Mouse (Mus musculus): Measurements from ENCODE around the gene Paox. TPM values are rescaled to one million over a fixed set of nuclear protein-coding genes. Genes with fewer than 3 reads are reported as not detected.

The Paox gene
- polyA plus RNA-seq, 1 experiment = 9.8 TPM

DNA sequence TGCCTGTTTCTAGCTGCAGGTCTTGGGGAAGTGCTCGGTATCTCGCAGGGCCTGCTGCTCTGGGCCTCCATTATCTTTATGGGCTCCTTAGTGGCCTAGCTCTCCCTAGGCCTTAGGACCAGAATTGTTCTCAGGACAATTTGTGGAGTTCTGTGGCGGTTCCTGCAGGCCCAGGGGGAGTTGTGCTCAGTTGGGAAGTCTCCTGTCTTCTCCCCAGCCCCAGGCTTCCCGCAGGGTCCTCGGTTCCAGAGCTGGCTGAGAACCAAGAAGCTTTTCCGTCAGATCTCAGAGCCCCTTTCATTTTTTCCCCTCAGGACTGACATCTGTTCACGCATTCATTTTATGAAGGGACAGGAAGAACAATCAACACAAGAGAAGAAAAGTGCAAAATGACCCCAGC lies 49.1 kb downstream of the Paox start, which contains the start of gene Olfr522:
TSS of gene Olfr522 (minus strand) at position 101 of the 400 bp plus-strand sequence.
- Histone ChIP-seq H3K4me3 (ENCODE audit: insufficient read depth, low read length) (no peak within 1 kb of the TSS), H3K4me1 (ENCODE audit: control insufficient read depth, insufficient read depth, low read length) (no peaks in the 10 kb centered on the region), H3K27ac (ENCODE audit: insufficient read depth, low read length) (no peak within 1 kb of the TSS)
- TF ChIP-seq CTCF (IDR thresholded peaks at IDR 0.05; ENCODE audit: borderline replicate concordance, insufficient read depth, low read length) (no peak), POLR2A (IDR thresholded peaks at IDR 0.05; ENCODE audit: low read depth, low read length) (no peak)

DNA sequence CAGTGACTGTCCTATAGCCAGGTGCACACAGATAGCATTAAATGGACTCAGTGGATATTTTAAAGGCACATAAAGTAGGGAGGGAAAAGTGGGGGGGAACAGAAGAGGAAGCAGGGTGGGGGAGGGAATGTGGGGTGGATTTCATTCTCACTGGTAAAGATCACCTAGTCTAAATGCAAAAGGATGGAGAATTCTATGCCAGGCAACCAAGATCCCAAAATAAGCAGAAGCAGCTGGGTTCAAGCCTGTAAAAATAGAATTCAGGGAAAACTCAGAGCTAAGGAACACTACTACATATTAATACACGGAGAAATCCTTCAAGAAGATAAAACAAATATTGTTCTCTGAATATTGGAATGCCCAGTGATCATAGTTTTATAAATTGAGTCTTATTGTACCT lies 52.4 kb downstream of the Paox start:
- no peak for TF ChIP-seq POLR2A (IDR thresholded peaks at IDR 0.05; ENCODE audit: low read depth, low read length)
- Histone ChIP-seq H3K27ac (ENCODE audit: insufficient read depth, low read length) (no peak overlapping the region), H3K4me3 (ENCODE audit: insufficient read depth, low read length) (no peak overlapping the region), H3K4me1 (ENCODE audit: control insufficient read depth, insufficient read depth, low read length) (no peaks in the 10 kb centered on the region)

DNA sequence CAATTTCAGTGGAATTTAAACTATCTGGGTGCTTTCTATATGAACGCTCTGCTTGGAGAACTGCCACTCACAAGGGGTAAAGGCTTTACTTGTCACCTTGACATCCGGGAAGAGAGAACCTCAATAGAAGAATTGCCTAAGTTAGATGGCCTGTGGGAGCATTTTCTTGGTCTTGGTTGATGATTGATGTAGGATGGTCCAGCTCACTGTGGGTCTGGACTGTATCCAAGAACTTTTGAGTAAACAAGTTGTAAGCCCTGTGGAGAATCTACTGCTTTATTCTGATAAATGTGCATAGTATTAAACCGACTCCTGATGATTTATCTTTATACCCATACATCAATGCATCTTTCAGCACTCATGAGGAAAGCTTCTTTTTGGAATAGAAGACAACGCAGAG lies 53.8 kb downstream of the Paox start:
- TF ChIP-seq CTCF (IDR thresholded peaks at IDR 0.05; ENCODE audit: borderline replicate concordance, insufficient read depth, low read length) = no peak
- TF ChIP-seq POLR2A (IDR thresholded peaks at IDR 0.05; ENCODE audit: low read depth, low read length) = no peak
- Histone ChIP-seq H3K4me1 (ENCODE audit: control insufficient read depth, insufficient read depth, low read length) (no peaks in the 10 kb centered on the region), H3K4me3 (ENCODE audit: insufficient read depth, low read length) (no peak overlapping the region), H3K27ac (ENCODE audit: insufficient read depth, low read length) (no peak overlapping the region)

DNA sequence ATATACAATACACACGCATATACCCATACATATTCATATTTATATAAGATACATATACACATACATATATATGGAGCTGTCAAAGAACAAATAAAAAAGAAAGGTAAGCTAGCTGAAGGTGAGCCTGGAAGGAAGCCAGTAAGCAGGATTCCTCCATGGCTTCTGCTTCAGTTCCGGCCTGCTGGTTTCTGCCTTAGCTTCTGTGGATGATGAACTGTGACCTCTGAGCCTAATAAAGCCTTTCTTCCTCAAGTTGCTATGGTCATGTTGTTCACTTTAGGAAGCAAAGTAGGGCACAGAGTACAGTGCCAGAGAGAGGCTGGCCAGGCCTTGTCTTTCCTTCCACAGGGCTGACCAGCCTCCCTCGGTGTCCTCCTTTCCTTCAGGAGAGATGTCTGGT lies 55.3 kb downstream of the Paox start:
- H3K27ac ChIP-seq (ENCODE audit: insufficient read depth, low read length) = no peak overlapping the region
- no peak for TF ChIP-seq CTCF (IDR thresholded peaks at IDR 0.05; ENCODE audit: borderline replicate concordance, insufficient read depth, low read length)
- no peak for TF ChIP-seq POLR2A (IDR thresholded peaks at IDR 0.05; ENCODE audit: low read depth, low read length)

DNA sequence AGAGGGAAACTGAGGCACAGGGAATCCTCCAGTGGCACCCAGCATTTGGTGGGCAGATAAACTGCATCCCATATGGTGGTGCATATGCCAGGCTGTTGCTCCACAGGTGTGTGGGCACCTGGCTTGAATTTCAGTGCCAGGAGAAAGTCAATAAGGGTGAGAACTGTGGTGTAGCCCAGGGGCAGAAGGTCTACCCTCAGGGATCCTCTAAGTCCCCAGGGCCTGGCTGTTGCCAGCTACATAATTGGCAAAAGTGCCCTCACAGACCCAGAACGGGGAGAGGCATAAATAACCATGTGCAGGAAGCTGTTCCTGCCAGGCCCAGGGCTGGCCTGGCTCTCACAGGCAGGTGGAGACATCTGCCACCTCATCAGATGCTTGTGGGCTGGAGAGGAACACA lies 57.3 kb downstream of the Paox start, which contains the start of gene Olfr523:
TSS of gene Olfr523 (plus strand) at position 282 of the 400 bp plus-strand sequence.
- Histone ChIP-seq H3K27ac (ENCODE audit: insufficient read depth, low read length) (no peak within 1 kb of the TSS), H3K4me3 (ENCODE audit: insufficient read depth, low read length) (no peak within 1 kb of the TSS), H3K4me1 (ENCODE audit: control insufficient read depth, insufficient read depth, low read length) (no peaks in the 10 kb centered on the region)
- TF ChIP-seq POLR2A (IDR thresholded peaks at IDR 0.05; ENCODE audit: low read depth, low read length) (no peak), CTCF (IDR thresholded peaks at IDR 0.05; ENCODE audit: borderline replicate concordance, insufficient read depth, low read length) (no peak)

More for the DNA sequence above, 55.3 kb downstream of the Paox start:
- no peak overlapping the region for H3K4me3 ChIP-seq (ENCODE audit: insufficient read depth, low read length)
- H3K4me1 ChIP-seq (ENCODE audit: control insufficient read depth, insufficient read depth, low read length) = no peaks in the 10 kb centered on the region

DNA sequence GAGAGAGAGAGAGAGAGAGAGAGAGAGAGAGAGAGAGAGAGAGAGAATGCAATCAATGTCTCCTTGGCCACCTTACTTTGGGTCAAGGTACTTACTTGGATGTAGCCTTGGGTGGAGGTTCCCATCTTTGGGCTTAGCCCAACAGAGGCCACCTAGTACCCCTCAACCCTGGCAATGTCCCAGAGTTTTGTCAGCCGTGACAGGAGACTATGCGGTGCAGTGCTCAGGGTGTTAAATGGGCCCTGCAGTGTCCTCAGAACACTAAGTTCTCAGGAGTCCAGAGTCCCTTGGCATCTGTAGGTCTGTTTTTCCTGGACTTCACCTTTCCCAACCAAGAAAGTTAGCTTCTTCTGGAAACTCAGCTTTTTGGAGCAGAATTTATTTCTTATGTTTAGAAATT lies 63.6 kb downstream of the Paox start:
- no peak overlapping the region for H3K27ac ChIP-seq (ENCODE audit: insufficient read depth, low read length)
- no peak overlapping the region for H3K4me3 ChIP-seq (ENCODE audit: insufficient read depth, low read length)
- TF ChIP-seq CTCF (IDR thresholded peaks at IDR 0.05; ENCODE audit: borderline replicate concordance, insufficient read depth, low read length) (no peak), POLR2A (IDR thresholded peaks at IDR 0.05; ENCODE audit: low read depth, low read length) (no peak)
- H3K4me1 ChIP-seq (ENCODE audit: control insufficient read depth, insufficient read depth, low read length) = no peaks in the 10 kb centered on the region

DNA sequence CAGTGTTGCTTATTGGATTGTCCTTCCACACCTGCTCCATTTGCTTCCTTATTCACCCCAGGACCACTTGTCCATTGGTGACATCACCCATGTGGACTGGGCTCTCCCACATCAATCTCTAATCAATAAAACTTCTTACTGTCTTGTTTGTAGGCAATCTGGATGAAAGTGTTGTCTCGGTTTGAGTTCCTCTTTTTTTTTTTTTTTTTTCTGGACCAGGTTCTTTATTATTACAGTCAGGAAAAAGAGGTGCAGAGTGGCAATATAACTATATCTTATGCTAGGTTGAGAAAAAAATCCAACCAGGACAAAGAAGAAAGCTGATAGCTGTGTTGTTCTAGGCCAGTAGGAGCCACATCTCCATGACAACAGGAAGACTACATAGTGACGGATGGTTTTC lies 65.1 kb downstream of the Paox start:
- Histone ChIP-seq H3K4me1 (ENCODE audit: control insufficient read depth, insufficient read depth, low read length) (no peaks in the 10 kb centered on the region), H3K27ac (ENCODE audit: insufficient read depth, low read length) (no peak overlapping the region), H3K4me3 (ENCODE audit: insufficient read depth, low read length) (no peak overlapping the region)
- no peak for TF ChIP-seq CTCF (IDR thresholded peaks at IDR 0.05; ENCODE audit: borderline replicate concordance, insufficient read depth, low read length)

DNA sequence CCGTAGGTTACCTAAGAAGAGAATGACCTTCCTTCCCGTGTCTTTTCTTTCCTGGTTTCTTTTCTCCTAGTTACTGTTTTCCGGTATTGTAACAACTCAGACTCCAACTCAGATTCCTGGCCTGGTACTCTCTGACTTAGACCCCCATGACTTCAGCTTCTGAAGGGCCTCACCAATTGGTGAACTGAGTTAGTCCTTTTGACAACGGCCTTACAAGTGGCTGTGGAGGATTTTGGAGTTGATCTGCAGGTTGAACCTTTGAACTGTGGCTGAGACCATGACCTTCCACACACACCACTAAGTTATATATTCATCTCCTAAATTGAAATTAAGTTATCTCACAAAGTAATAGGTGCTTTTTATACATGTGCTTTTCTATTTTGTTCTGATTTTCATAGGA lies 68.6 kb downstream of the Paox start:
- Histone ChIP-seq H3K4me3 (ENCODE audit: insufficient read depth, low read length) (no peak overlapping the region), H3K4me1 (ENCODE audit: control insufficient read depth, insufficient read depth, low read length) (no peaks in the 10 kb centered on the region), H3K27ac (ENCODE audit: insufficient read depth, low read length) (no peak overlapping the region)
- TF ChIP-seq CTCF (IDR thresholded peaks at IDR 0.05; ENCODE audit: borderline replicate concordance, insufficient read depth, low read length) = no peak
- no peak for TF ChIP-seq POLR2A (IDR thresholded peaks at IDR 0.05; ENCODE audit: low read depth, low read length)

Other genes starting within 250 kb of the Paox start
- gene Kndc1, start 221.1 kb upstream of the Paox start, polyA plus RNA-seq (2011; ENCODE audit: insufficient read length, low read depth, missing spikeins) = not detected in 2 replicates
- not detected in 2 replicates for gene Utf1, start 172.0 kb upstream of the Paox start, polyA plus RNA-seq (2011; ENCODE audit: insufficient read length, low read depth, missing spikeins)
- gene 6430531B16Rik, start 137.0 kb upstream of the Paox start, polyA plus RNA-seq (2011; ENCODE audit: insufficient read length, low read depth, missing spikeins) = not detected in 2 replicates
- 9.0 and 17.4 TPM in 2 replicates for gene Adam8, start 123.2 kb upstream of the Paox start, polyA plus RNA-seq (2011; ENCODE audit: insufficient read length, low read depth, missing spikeins)
- 19.8 and 21.0 TPM in 2 replicates for gene Zfp511, start 79.4 kb upstream of the Paox start, polyA plus RNA-seq (2011; ENCODE audit: insufficient read length, low read depth, missing spikeins)
- 29.9 and 38.5 TPM in 2 replicates for gene Tubgcp2, start 79.1 kb upstream of the Paox start, polyA plus RNA-seq (2011; ENCODE audit: insufficient read length, low read depth, missing spikeins)
- gene Msx3, start 66.7 kb upstream of the Paox start, polyA plus RNA-seq (2011; ENCODE audit: insufficient read length, low read depth, missing spikeins) = not detected in 2 replicates
- not detected in 2 replicates for gene Caly, start 33.3 kb upstream of the Paox start, polyA plus RNA-seq (2011; ENCODE audit: insufficient read length, low read depth, missing spikeins)
- not detected in 2 replicates for gene Prap1, start 22.4 kb upstream of the Paox start, polyA plus RNA-seq (2011; ENCODE audit: insufficient read length, low read depth, missing spikeins)
- gene Fuom, start 13.4 kb upstream of the Paox start, polyA plus RNA-seq (2011; ENCODE audit: insufficient read length, low read depth, missing spikeins) = 15.1 and 29.3 TPM in 2 replicates
- gene Echs1, start 677 bp downstream of the Paox start, polyA plus RNA-seq (2011; ENCODE audit: insufficient read length, low read depth, missing spikeins) = 85.2 and 95.9 TPM in 2 replicates
- gene Mtg1, start 21.8 kb downstream of the Paox start, polyA plus RNA-seq (2011; ENCODE audit: insufficient read length, low read depth, missing spikeins) = 18.0 and 19.7 TPM in 2 replicates
- 0.16 TPM in 1 of 2 replicates, not detected in the other for gene Sprn, start 39.1 kb downstream of the Paox start, polyA plus RNA-seq (2011; ENCODE audit: insufficient read length, low read depth, missing spikeins)
- not detected in 2 replicates for gene Olfr522, start 49.0 kb downstream of the Paox start, polyA plus RNA-seq (2011; ENCODE audit: insufficient read length, low read depth, missing spikeins)
- not detected in 2 replicates for gene Olfr523, start 57.4 kb downstream of the Paox start, polyA plus RNA-seq (2011; ENCODE audit: insufficient read length, low read depth, missing spikeins)
- not detected in 2 replicates for gene Olfr524, start 90.2 kb downstream of the Paox start, polyA plus RNA-seq (2011; ENCODE audit: insufficient read length, low read depth, missing spikeins)
- not detected in 2 replicates for gene Cd163l1, start 102.5 kb downstream of the Paox start, polyA plus RNA-seq (2011; ENCODE audit: insufficient read length, low read depth, missing spikeins)
- gene 5830411N06Rik, start 131.5 kb downstream of the Paox start, polyA plus RNA-seq (2011; ENCODE audit: insufficient read length, low read depth, missing spikeins) = not detected in 2 replicates
- not detected in 2 replicates for gene Olfr525, start 205.1 kb downstream of the Paox start, polyA plus RNA-seq (2011; ENCODE audit: insufficient read length, low read depth, missing spikeins)
- gene Olfr527, start 218.2 kb downstream of the Paox start, polyA plus RNA-seq (2011; ENCODE audit: insufficient read length, low read depth, missing spikeins) = not detected in 2 replicates
- not detected in 2 replicates for gene Olfr60, start 245.9 kb downstream of the Paox start, polyA plus RNA-seq (2011; ENCODE audit: insufficient read length, low read depth, missing spikeins)

Measured in embryonic fibroblast, embryonic 13.5 days (primary cell).